Mouse (Mus musculus): ENCODE data around the gene Csf2rb2. TPM values are rescaled to one million over a fixed set of nuclear protein-coding genes. Genes with fewer than 3 reads are reported as not detected.

Gene Csf2rb2
- polyA plus RNA-seq, 1 experiment from 2014 or later = 0.18 TPM

- Histone ChIP-seq H3K9ac (ENCODE audit: low read length) (no peak overlapping the region), H3K9me3 (ENCODE audit: control insufficient read depth, low read length) (no peaks in the 10 kb centered on the region), H3K27ac (replicated peaks in 1 of 2; ENCODE audit: control insufficient read depth in 1 of 2, insufficient read depth in 1 of 2, low read depth in 2 of 2, low read length in 2 of 2) (no peak overlapping the region), H3K36me3 (ENCODE audit: control insufficient read depth, insufficient read depth, low read length) (no peaks in the 10 kb centered on the region), H3K4me3 (ENCODE audit: control insufficient read depth in 1 of 2, insufficient read depth in 1 of 2, low read depth in 1 of 2, low read length in 2 of 2) (no peak overlapping the region), H3K4me1 (ENCODE audit: control insufficient read depth in 2 of 2, insufficient read depth in 2 of 2, low read length in 2 of 2) (peaks cover 9 to 14% of the 10 kb centered on the region in 2 experiments), H3K27me3 (ENCODE audit: control insufficient read depth, insufficient read depth, low read length) (no peaks in the 10 kb centered on the region; the same call in 1 of the 2 replicates), H3K4me2 (ENCODE audit: low read length) (no peak overlapping the region)
- ATAC-seq (ENCODE audit: insufficient number of reproducible peaks, insufficient read depth, low FRiP score, low read depth) = no peak
- WGBS = 55% methylated on average over 14 of the region's 14 CpGs
These were observed 65.4 kb downstream of the Csf2rb2 start for GRCm38 (mm10) chr15:78239956-78240617.

GRCm38 (mm10) chr15:78239453-78239852 is 66.1 kb downstream of the Csf2rb2 start:
- Histone ChIP-seq H3K27me3 (ENCODE audit: control insufficient read depth, insufficient read depth, low read length) (no peaks in the 10 kb centered on the region; the same call in 1 of the 2 replicates), H3K36me3 (ENCODE audit: control insufficient read depth, insufficient read depth, low read length) (no peaks in the 10 kb centered on the region), H3K27ac (replicated peaks in 1 of 2; ENCODE audit: control insufficient read depth in 1 of 2, insufficient read depth in 1 of 2, low read depth in 2 of 2, low read length in 2 of 2) (no peak overlapping the region), H3K9ac (ENCODE audit: low read length) (no peak overlapping the region), H3K4me1 (ENCODE audit: control insufficient read depth in 2 of 2, insufficient read depth in 2 of 2, low read length in 2 of 2) (peaks cover 9 to 14% of the 10 kb centered on the region in 2 experiments), H3K4me3 (ENCODE audit: control insufficient read depth in 1 of 2, insufficient read depth in 1 of 2, low read depth in 1 of 2, low read length in 2 of 2) (no peak overlapping the region), H3K4me2 (ENCODE audit: low read length) (no peak overlapping the region), H3K9me3 (ENCODE audit: control insufficient read depth, low read length) (no peaks in the 10 kb centered on the region)
- no peak for ATAC-seq (ENCODE audit: insufficient number of reproducible peaks, insufficient read depth, low FRiP score, low read depth)
- 23% methylated on average over 10 of the region's 10 CpGs for WGBS

GRCm38 (mm10) chr15:78234823-78235509 is 70.6 kb downstream of the Csf2rb2 start:
- 59% methylated on average over 5 of the region's 5 CpGs for WGBS

More at GRCm38 (mm10) chr15:78234823-78235509, 70.6 kb downstream of the Csf2rb2 start:
- H3K4me1 ChIP-seq (ENCODE audit: control insufficient read depth in 2 of 2, insufficient read depth in 2 of 2, low read length in 2 of 2) = no peaks in the 10 kb centered on the region
- no peaks in the 10 kb centered on the region for H3K9me3 ChIP-seq (ENCODE audit: control insufficient read depth, low read length)
- no peak for ATAC-seq (ENCODE audit: insufficient number of reproducible peaks, insufficient read depth, low FRiP score, low read depth)
- no peaks in the 10 kb centered on the region for H3K36me3 ChIP-seq (ENCODE audit: control insufficient read depth, insufficient read depth, low read length)
- H3K4me3 ChIP-seq (ENCODE audit: control insufficient read depth in 1 of 2, insufficient read depth in 1 of 2, low read depth in 1 of 2, low read length in 2 of 2) = no peak overlapping the region
- H3K9ac ChIP-seq (ENCODE audit: low read length) = no peak overlapping the region
- no peak overlapping the region for H3K27ac ChIP-seq (replicated peaks in 1 of 2; ENCODE audit: control insufficient read depth in 1 of 2, insufficient read depth in 1 of 2, low read depth in 2 of 2, low read length in 2 of 2)
- no peak overlapping the region for H3K4me2 ChIP-seq (ENCODE audit: low read length)
- no peaks in the 10 kb centered on the region for H3K27me3 ChIP-seq (ENCODE audit: control insufficient read depth, insufficient read depth, low read length)

Small RNA genes within 50 kb of the gene (microRNA-seq; reads per million reads assigned to microRNA genes)
- gene Mir7676-1 (not detected), gene Mir7676-2 (not detected)

Other genes with a start within 250 kb of the Csf2rb2 start
- gene Cacng2, start 185.7 kb downstream of the Csf2rb2 start, polyA plus RNA-seq (2014; fragmentation: Nextera tagmentation; extraction: Ambion mirVana) = not detected in 2 replicates
- 44.7 and 48.7 TPM in 2 replicates for gene Ift27, start 131.6 kb downstream of the Csf2rb2 start, polyA plus RNA-seq (2014; fragmentation: Nextera tagmentation; extraction: Ambion mirVana)
- 0.71 and 1.7 TPM in 2 replicates for gene Pvalb, start 99.3 kb downstream of the Csf2rb2 start, polyA plus RNA-seq (2014; fragmentation: Nextera tagmentation; extraction: Ambion mirVana)
- gene Ncf4, start 60.9 kb downstream of the Csf2rb2 start, polyA plus RNA-seq (2014; fragmentation: Nextera tagmentation; extraction: Ambion mirVana) = 2.2 and 3.3 TPM in 2 replicates
- 0.99 and 1.00 TPM in 2 replicates for gene Csf2rb, start 20.0 kb upstream of the Csf2rb2 start, polyA plus RNA-seq (2014; fragmentation: Nextera tagmentation; extraction: Ambion mirVana)
- not detected in 2 replicates for gene Tex33, start 90.2 kb upstream of the Csf2rb2 start, polyA plus RNA-seq (2014; fragmentation: Nextera tagmentation; extraction: Ambion mirVana)
- gene Tst, start 100.2 kb upstream of the Csf2rb2 start, polyA plus RNA-seq (2014; fragmentation: Nextera tagmentation; extraction: Ambion mirVana) = 18.2 and 18.9 TPM in 2 replicates
- gene Mpst, start 100.7 kb upstream of the Csf2rb2 start, polyA plus RNA-seq (2014; fragmentation: Nextera tagmentation; extraction: Ambion mirVana) = 1.9 and 2.2 TPM in 2 replicates
- gene Kctd17, start 122.8 kb upstream of the Csf2rb2 start, polyA plus RNA-seq (2014; fragmentation: Nextera tagmentation; extraction: Ambion mirVana) = 21.2 and 22.0 TPM in 2 replicates
- 0.09 TPM in 1 of 2 replicates, not detected in the other for gene Tmprss6, start 162.9 kb upstream of the Csf2rb2 start, polyA plus RNA-seq (2014; fragmentation: Nextera tagmentation; extraction: Ambion mirVana)
- 0.16 and 0.19 TPM in 2 replicates for gene Il2rb, start 189.6 kb upstream of the Csf2rb2 start, polyA plus RNA-seq (2014; fragmentation: Nextera tagmentation; extraction: Ambion mirVana)
- 38.4 and 41.1 TPM in 2 replicates for gene C1qtnf6, start 225.7 kb upstream of the Csf2rb2 start, polyA plus RNA-seq (2014; fragmentation: Nextera tagmentation; extraction: Ambion mirVana)
- not detected in 2 replicates for gene Sstr3, start 239.0 kb upstream of the Csf2rb2 start, polyA plus RNA-seq (2014; fragmentation: Nextera tagmentation; extraction: Ambion mirVana)